Mouse (Mus musculus) ES-CJ7 (cell line): ENCODE measurements around the gene Clstn3.

ENCODE experiments used
- DNase-seq: peaks from one replicate; pipeline ENCODE4 v3.0.0; 2011; ENCODE audit warnings: low read depth, low spot score

Clstn3 gene

DNA sequence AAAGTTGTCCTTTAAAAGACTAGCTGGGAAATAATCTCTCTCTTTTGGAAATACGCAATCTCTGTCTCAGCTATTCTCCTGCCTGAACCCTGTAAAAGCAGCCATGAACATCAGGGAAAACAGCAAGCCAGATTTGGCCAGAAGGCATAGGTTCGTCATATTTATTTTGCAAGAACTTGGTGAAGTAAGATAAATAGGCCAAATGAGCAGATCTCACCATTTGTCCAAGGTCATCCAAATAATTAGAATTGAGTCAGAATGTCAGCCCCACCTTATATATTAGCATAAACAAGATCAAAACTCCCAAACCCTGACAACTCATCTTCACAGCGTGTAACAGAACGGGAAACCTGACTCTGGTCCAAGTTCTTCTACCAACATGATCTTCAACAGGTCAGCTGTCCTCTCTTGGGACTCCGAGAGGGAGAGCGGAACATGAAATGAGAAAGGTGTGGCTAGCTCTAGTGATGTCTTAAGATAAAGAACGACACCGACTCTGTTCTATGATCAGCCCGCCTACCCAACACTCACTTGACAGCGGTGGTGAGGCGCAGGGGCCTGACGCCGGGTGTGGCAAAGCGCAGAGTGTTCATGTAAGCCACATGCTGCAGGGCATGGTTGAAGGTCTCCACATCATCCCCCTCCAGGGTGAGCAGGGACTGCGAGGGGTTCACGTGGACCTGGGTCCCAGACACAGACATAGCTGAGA lies 15.5 kb downstream of the Clstn3 start:
- DNase-seq, result no peak

DNA sequence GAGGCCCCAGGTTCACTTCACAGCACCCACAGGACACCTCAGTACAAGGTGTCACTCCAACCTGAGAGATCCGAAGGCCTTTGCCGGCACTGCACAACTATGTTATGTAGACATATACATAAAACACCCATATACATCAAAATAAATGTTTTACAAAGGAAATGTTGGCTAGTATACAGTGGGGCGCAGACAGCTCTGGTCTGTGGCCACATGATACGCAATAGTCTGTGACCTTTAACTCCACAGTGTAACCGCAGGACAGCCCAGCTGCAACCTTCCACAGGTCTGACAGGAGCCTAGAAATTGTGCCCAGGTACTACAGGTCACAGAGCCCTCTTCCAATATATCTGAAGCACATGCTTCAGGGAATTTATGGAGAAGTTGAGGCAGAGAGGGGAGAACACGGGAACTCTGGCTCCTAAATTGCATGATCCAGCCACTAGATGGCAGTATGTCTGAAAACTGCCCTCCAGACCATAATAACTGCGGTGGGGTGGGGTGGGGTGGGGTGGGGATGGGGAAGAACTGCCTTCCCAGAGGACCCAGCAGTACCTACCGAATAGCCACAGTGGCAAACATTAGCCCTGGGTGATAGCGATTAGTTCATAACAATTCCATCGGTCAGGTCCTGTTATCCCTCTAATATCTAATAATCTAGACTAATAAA lies 16.3 kb downstream of the Clstn3 start:
- peak; percentile 55 for DNase-seq

DNA sequence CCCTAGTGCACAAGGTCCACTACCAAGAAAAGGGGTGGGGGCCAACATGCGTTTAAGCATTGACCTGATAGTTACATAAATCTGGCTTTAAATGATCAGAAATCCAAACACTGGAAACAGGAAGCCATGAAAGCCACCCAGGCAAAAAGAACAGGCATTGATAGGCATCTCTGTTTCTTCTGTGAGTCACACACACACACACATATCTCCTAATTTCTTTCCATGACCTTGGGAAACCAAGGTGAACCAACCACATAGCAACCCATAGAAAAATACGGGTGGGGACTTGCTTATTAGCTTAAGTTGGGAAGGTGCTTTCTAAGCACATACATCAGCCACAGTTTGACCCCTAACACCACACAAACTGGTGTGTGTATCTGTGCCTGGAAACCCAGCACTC lies 17.2 kb downstream of the Clstn3 start:
- DNase-seq, result no peak

DNA sequence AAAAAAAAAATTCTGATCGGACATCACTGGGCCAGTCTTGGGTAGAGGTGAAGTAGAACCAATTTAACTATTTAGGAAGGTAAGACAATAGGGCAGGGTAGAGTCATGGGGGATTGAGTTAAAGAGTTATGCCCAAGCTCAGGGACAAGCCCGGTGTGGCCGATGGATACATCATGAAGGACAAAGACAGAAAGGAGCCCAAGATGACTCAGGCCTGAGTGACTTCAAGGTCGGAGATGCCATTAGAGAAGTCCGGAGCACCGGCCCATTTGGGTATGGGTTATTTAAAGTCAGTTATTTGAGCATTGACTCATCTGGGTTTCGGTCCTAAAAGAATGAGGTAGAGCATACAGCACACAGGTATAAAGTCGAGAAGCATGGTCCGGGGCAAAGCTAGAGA lies 18.1 kb downstream of the Clstn3 start:
- no peak for DNase-seq

DNA sequence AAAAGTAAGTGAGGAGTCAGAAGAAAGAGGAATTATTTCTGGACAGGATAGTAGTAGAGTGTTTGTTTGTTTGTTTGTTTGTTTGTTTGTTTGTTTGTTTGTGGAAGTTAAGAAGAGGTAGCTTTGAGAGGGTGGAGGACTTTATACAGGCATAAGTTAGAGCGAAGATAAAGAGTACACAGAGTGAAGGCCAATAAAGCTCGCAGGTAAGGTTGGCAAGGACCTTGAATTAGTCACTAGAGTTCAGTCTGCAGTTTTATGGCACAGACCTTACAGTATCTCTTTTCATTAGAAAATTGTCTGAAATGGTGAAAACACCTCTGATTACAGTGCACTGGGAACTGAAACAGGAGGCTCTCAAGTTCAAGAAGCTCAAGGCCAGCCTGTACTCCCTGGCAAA lies 18.6 kb downstream of the Clstn3 start:
- no peak for DNase-seq

DNA sequence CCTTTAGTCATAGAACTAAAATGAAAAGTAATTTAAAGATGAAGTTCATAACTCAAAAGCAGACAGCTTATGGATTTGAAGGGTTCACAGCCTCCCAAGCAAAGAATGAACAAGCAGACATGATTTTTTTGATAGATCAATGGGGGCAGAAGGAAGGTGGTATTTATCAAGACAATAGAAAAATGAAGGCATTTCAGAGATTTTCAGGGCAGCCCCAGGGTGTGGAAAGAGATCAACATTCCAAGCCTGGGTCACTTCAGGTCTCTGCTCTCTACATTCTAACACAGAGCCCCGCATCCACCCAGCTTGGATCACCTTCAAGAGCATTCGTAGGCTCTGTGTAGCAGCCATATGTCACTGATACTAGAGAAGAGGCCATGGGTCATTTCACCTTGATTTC lies 21.3 kb downstream of the Clstn3 start:
- no peak for DNase-seq

DNA sequence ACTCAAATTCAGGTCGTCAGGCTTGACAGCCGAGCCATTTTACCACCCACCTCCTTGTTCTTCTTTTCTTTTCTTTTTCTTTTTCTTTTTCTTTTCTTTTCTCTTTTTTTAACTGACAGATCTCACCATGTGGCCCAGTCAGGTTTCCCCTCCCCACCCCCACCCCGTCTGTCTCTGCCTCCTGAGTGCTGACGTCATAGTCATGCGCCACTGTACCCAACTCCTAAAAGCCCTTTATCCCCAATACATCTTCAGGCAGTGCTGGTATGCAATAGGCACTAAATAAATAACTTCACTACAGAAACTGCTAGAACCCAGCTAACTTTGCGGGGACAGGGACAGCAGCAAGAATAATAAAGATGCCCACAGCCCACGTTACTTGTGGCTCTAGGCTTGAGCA lies 28.3 kb downstream of the Clstn3 start:
- peak; percentile 70 for DNase-seq

DNA sequence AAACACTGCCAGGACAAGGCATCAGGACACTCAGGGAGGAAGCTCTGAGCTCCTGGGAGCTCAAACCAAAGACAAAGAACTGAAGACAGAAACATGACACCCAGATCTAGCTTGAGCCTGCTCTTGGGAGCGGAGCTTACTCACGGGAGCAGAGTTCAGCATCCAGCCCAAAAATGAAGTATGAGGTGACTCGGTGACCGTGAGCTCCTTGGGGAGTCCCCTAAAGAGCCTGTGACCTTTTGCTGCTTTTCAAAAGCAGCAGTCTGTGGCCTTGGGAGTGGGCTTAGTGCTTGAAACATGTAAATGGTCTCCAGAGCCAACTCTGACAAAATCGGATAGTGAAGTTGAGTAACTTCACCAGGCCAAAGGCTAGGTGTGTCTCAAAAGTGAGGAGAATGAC lies 29.4 kb downstream of the Clstn3 start:
- peak; percentile 34 for DNase-seq

DNA sequence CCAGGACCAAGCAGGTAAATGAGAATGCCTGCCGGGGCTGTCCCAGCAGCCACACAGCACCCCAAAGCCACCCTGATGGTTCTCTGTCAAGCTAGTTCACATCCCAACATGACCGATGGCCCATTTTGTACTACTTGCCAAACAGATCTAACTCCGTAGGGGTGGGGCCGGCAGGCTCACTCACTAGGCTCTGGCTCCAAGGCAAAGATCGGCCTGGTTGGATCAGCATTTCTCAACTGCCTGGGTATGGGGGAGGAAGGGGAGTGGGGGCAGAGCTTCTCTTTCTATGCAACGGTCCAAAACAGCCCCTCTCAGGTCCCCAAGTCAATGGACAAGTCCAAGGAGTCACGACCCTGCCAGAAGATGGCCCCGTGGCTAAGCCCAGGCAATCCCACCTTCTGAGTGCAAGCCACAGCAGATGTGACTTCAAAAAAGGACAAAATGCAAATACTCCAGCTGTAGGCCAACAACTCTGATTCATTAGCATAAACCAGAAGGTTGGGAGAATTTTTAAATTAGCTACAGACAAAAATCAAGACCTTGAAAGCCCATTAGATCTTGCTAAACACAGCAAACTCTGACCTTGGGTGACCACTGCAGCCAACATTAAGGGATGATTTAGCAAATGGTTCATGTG lies 30.8 kb downstream of the Clstn3 start:
- no peak for DNase-seq

DNA sequence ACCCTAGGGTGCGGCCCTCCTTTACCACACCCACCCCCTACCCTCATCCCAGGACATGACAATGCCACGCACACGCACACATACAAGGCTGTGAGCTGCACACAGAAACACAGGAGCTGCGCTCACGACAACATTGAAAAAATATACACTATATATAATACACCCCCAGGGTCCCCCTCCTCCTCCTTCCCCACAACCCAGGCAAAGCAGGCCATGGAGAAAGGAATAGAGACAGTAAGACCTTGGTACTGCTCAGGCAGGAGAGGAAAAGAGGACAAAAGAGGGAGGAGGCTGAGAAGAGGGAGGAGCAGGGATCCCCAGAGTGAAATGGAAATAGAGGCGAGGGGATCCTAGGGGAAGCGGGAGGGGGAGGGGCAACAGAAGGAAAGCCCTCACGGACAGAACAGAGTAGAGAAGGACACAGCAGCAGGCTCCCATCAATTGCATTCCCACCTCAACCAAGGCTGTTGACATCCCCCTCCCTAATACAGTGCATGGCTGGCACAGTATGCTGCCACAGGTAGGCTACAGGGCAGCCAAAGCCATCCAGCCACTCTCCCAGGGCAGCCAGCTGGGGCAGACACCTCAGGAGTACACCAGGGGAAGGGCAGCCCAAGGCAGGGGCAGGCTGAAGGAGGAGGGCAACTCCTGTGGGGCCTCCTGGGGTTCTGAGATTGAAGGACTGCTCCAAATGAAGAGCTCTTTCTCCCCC lies 33.7 kb downstream of the Clstn3 start:
- DNase-seq, result peak; percentile 89

DNA sequence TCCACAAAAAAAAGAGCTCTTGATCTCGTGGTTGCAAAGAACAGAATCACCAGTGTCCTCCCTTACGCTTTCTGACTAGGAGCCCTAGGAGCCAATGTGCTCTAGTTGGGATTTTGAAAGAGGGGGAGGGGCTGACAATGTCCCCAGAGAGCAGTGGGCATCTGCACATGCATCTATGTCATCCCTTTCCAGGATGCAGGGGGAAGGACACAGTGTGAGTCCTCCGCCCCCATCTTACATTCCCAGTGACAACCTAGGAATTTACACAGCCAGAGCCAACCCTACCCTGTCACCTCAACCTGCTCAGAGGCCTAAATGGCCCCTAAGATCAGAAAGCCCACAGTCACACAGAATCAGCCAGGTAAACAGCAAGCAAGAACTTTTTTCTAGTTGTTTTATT lies 34.2 kb downstream of the Clstn3 start:
- no peak for DNase-seq

DNA sequence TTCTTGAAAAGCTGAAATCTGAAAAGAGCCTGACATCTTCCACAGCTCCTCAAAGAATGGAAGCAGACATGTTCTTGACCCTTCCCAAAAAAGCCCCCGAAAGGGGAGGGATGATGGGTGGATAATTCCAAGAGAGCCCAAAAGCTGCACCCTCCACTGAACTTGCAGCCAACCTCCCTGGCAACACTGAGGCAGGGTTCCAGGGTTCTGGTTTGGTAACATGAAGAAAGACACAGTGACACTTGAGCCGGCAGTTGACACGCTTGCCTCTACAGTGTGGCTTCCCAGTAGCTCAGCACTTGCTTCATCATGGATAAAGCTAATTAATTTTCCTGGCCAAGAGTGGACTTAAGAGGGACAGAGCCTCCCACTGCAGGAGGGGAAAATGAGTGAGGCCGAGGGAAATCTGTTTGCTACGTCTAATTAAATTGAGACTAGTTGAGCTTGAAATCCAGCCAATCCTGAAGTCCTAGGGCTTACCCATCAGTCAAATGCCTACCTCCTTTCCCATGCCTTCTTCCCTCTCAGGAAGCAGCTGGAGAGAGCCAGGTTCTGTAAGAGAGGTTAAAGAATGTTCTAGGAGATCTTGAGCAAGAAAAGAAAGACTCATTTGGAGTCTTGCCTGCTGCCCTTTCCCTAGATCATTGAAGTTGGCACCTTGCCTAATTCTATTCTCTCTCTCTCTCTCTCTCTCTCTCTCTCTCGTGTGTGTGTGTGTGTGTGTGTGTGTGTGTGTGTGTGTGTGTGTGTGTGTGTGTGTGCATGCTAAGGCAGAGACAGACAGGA lies 36.6 kb downstream of the Clstn3 start:
- DNase-seq, result no peak

DNA sequence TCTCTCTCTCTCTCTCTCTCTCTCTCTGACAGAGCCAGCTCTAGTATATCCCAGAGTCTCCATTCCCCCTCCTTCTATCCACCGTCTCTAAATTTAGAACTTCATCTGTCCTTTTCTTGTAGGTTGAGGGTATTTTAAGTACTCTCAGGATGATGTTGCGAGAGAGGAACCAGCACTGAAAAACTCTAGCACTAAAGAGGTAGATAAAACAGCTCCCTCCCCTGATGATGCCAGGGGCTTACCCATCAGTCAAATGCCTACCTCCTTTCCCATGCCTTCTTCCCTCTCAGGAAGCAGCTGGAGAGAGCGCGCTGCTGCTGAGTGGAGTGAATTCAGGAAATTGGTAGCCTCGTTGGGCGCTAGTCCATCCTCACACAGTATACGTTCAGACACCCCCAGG lies 37.3 kb downstream of the Clstn3 start:
- DNase-seq, result no peak

DNA sequence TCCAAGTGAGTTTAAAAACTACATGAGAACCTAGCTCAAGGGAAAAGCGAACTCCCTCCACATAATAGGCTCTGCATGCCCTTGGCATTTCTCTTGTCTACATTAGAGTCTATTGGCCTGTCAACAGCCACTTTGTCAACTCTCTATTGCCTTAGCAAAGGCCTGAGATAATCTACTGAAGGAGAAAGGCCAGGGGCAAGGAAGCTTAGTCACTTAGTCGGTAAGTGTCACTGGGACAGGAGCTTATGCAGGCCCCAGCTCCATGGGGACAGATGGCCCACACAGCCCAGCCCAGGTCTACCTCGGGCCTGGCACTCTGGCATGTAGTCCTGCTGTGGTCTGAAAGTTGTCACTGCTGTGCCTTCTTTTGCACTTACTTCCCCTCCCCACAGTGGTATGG lies 38.0 kb downstream of the Clstn3 start:
- no peak for DNase-seq

DNA sequence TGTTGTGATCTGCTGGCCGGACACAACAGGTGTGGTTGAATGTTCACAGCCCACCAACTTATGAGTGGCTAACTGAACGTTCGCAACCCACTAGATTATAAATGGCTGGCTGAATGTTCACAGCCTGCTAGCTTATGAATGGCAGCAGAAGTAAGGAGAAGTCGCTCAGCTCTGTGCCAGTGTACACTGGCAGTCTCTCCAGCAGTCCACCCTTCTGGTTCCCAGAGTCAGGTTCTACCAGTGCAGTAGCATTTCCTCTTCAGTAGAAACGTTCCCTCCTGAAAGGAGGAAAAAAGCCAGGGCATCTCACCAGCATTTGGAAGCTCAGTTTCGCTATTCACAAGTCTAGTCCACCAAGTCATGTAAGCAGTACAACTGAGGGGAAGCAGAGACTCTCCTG lies 39.1 kb downstream of the Clstn3 start:
- no peak for DNase-seq

DNA sequence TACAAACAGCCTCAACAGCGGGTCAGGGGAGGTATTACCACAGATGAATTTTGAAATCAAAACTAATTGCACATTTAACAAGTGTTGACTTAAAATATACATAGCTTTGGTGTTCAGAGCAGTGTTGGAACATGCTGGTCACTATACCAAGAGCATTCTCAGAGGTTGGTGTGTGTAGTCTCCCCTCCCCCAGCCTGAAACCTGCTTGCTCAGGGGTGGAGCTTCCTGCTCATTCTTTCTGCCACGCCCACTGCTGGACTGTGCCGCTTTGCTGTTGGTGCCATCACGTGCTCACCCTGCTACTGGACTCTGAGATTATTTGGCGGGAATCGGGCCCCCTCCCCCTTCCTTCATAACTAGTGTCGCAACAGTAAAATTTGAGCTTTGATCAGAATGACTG lies 39.6 kb downstream of the Clstn3 start:
- DNase-seq, result peak; percentile 76

DNA sequence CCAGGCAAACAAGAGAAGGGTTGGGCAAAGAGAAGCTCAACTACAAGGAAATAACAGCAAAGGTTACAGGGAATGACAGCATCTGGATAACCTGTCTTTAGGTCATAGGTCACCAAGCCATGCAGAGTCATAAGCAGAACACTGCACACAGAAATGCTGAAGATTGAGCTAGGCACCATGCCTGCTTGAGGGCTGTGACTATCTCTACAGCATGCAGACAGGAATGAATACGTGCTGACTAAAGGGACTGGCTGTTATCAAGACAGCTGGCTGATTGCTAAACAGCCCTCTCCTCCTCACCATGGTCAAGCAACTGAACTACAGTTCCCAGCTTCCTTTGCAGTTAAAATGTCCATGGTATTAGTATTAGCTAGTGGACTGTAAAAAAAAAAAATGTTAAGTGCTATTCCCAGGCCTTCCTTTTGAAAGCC lies 40.5 kb downstream of the Clstn3 start:
- no peak for DNase-seq

DNA sequence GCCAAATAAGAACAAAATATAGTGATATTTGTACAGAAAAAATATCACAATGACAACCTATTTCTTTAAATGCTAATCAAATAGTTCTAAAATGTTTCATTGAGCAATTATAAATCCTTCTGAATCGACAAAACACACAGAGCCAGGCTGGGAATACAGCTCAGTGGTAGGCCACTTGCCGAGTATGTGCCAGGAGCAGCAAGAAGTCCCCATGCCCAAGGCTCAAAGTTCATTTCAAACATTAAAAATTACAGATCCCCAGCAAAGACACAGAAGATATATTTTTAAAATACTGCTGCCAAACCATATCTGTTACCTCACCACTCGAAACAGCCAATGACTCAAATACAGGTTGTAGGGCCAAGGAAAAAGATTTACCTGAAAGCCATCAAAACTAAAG lies 45.9 kb downstream of the Clstn3 start:
- no peak for DNase-seq

DNA sequence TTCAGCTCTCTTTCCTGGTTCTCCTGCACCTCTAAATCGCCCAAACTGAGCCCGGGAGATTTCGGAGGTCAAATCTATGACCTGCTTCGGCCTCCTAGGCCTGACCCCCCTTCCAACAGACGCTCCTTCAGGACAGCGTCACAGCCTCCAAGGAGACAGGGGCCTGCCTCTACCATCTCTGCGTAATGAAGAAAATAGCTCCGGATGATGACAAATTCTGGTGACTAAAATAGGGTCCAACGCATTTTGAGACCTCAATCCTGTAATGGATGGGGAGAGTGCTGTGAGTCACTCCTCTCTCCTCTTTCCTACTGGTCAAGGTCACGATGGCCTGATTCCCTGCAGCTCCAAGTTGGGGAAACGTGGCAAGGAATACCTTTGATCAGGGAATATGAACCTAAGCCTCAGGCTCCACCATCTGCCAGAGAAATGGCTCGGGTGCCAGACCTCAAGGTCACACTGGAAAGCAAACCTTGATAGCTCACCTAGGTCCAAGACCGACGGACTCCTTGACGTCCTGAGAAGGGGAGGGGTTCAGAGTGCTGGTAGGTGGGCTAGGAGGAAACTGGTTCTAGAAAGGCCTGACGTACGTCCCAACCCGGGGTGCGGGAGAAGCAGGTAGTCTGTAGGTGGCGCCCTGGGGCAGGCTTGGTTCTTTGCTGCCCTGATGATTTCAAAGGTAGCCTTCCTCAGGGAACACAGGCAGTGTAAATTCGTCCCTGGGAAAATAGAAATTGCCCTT lies 49.1 kb downstream of the Clstn3 start:
- peak; percentile 94 for DNase-seq

DNA sequence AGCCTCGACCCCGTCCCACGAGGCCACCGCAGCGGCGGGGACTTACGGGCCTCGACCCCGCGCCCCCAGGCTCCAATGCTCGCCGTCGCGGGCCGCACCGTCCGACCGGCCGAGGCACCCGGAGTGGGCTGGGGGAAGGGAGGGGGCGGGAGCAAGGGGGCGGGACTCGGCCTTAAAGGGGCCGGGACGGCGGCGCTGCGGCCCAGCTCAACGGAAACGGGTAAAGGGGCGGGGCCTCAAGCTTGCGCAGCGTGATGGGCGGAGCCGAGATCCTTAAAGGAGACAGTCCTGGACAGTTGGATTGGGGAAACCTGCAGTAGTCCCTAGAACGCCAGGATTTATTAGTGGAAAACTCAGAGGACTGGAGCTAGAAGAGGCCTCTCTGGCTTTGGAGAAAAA lies 49.7 kb downstream of the Clstn3 start, which contains the start of gene Pex5:
Gene Pex5 (minus strand): TSS at position 141 of the 399 bp plus-strand sequence.
- peak; percentile 96 for DNase-seq
